Mouse (Mus musculus): ENCODE results near the gene Slco4a1. TPM values are rescaled to one million over a fixed set of nuclear protein-coding genes. Genes with fewer than 3 reads are reported as not detected.

Slco4a1 gene
- 1 to 10 TPM in 1 of 2 experiments, under 1 TPM in 1; 0.15 to 1.2 TPM for total RNA-seq (2021)

GRCm38 (mm10) chr2:180455723-180456698, at the start of gene Slco4a1:
Gene Slco4a1 (plus strand): TSS chr2:180456245.
- peak; percentile 77 to 83 for DNase-seq
- intact Hi-C loops (cut with DNase I) = no loop called here

GRCm38 (mm10) chr2:180408410-180408809, 47.6 kb upstream of the Slco4a1 start:
- no peak for DNase-seq
- intact Hi-C loops (cut with DNase I) = no loop called here

GRCm38 (mm10) chr2:180410432-180410831, 45.6 kb upstream of the Slco4a1 start:
- intact Hi-C loops (cut with DNase I) = no loop called here
- no peak for DNase-seq

GRCm38 (mm10) chr2:180411013-180411412, 45.0 kb upstream of the Slco4a1 start:
- peak in 1 of 2 experiments; percentile 38 for DNase-seq
- intact Hi-C loops (cut with DNase I) = no loop called here

GRCm38 (mm10) chr2:180415627-180416026, 40.4 kb upstream of the Slco4a1 start:
- intact Hi-C loops (cut with DNase I) = no loop called here

DNA sequence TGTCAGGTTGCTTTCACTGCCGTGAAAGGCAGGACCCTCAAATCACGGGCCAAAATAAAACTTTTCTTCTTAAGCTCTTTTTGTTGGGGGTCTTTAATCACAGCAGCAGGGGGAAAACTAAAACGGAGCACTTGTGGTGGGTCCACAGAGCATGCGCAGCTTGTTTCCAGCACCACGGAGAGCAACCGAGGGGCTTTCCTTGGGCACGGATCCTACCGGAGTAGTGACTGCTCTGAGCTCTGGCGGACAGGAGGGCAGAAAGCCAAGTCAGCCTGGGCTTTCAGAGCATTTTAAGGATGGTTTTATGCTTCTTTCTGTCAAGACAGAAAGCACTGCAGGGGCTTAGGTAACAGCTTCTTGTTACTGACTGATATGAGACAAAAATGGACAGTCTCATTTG, 38.3 kb upstream of the Slco4a1 start:
- DNase-seq = peak in 1 of 2 experiments; percentile 51
- intact Hi-C loops (cut with DNase I) = no loop called here

More at GRCm38 (mm10) chr2:180415627-180416026, 40.4 kb upstream of the Slco4a1 start:
- DNase-seq = no peak

GRCm38 (mm10) chr2:180420641-180421040, 35.4 kb upstream of the Slco4a1 start:
- DNase-seq = no peak
- intact Hi-C loops (cut with DNase I) = no loop called here

DNA sequence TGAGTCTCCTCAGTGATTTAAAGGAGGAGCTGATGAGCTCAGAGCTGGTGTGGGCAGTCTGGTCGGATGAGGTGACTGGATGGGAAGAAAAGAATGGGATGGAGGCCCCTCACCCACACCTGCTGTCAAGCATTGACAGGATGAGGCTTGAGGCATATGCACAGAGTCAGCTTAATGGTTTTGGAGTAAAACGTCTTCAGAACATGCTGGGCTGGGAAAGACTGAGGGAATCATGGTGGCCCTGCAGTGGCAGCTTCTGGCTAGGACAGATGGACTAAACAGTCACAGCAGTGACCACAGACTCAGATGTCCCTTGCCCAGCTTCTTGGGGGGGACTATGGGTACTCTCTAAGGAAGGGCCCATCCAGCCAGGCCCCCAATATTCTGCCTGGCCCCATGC, 30.9 kb upstream of the Slco4a1 start:
- intact Hi-C loops (cut with DNase I) = no loop called here
- DNase-seq = no peak

GRCm38 (mm10) chr2:180427073-180427472, 29.0 kb upstream of the Slco4a1 start:
- DNase-seq = peak; percentile 44 to 46
- intact Hi-C loops (cut with DNase I) = no loop called here

DNA sequence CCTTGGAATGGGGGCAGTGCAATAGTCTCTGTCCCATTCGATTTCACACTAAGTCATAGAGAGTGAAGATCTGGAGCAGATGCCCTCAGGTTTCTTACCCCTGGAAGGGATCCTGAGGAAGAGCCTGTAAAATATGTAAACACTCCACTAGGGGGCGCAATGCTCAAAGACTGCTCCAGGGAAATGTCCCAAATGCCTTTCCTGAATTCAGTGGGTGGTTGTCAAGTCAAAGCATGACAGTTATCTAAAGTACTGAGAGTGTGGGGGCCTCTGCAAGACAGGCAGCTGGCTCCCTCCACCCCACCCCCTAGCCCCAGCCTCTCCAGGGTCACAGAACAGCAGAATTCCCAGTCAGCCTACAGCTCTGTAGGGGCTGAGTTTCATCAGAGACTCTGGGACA, 27.7 kb upstream of the Slco4a1 start:
- intact Hi-C loops (cut with DNase I) = no loop called here
- no peak for DNase-seq

GRCm38 (mm10) chr2:180430648-180431047, 25.4 kb upstream of the Slco4a1 start:
- no peak for DNase-seq
- intact Hi-C loops (cut with DNase I) = loop anchor here (1.0 to 2.0 kb wide), 2 partner anchors 76 to 156 kb away; no protein-coding TSS in a partner anchor

DNA sequence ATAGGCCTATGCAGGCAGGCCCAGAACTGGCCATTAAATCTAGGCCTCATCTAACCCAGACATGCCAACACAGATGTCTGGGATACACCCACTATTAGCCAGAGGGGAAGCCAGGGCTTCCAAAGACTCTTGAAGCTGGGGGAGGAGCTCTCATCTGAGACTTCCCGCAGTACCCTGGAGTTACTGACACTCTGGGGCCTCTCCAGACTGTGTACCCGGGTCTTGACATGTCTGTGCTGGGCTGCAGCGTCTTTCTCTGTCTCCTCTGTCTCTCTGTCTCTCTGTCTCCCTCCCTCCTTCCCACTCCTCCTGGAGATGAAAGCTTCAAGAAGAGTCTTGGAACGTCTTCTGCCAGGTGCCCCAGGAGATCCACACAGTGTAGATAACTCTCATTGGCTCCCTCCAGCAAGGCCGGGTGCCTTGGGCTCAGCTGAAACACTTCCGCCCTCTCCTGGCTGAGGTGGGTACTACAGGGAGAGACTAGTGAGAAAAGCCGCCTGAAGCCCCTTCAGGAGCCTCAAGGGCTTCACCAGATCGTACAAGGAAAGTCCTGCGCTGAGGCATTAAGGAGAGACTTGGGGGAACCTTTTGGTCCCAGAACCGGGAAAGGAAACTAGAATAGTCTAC, 23.9 kb upstream of the Slco4a1 start:
- intact Hi-C loops (cut with DNase I) = loop anchor here (1.0 kb wide), 1 partner anchor 82 kb away; no protein-coding TSS in a partner anchor
- DNase-seq = peak; percentile 81 to 91

- intact Hi-C loops (cut with DNase I) = loop anchor here (1.0 kb wide), 1 partner anchor 82 kb away; no protein-coding TSS in a partner anchor
- DNase-seq = no peak
Observed at GRCm38 (mm10) chr2:180432751-180433150, 23.3 kb upstream of the Slco4a1 start.

DNA sequence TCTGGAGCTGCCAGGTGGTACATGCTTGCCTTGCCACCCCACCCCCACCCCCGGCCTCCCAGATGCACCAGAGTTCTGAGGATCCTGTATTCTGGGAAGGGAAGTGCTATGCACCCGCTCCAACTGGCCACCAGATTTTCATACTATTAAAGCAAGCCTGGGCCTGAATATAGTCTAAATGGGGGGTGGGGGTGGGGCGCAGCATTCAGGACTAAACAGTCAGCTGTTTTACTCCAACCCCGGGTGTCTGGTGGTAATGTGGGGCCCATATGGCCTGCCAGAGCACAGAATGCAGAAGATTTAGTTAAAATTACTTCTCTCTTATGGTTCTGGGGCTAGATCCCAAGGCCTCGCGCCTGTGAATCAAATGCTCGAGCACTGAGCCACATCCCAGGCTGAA, 22.7 kb upstream of the Slco4a1 start:
- intact Hi-C loops (cut with DNase I) = no loop called here

DNA sequence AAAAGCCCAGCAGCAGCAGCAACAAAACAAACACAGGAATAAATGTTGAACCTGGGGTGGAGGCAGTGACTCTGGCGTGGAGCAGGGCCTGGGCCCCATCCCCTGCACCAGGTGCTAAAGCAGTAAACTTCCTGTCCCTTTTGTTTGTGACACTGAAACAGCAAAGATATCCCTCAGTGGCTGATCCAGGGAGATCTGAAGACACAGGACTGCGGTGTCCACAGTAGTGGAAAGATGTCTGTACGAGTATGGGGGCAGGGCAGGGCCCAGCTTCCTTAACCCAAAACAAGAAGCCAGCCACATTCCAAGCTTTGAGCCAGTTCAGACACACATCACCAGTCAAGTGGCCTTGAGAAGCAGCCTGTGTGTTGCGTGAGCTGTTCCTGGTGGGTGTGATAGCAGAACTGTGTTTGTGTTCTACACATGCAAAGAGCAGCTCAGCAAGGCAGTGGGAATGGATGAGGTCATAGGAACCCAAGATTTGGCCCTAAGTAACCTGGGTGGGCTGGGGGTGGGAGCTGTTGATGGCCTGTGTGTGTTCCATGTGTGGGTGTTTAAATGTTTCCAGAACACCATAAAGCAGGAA, 20.6 kb upstream of the Slco4a1 start:
- DNase-seq = no peak
- intact Hi-C loops (cut with DNase I) = no loop called here

More for the DNA sequence above, 22.7 kb upstream of the Slco4a1 start:
- DNase-seq = no peak

DNA sequence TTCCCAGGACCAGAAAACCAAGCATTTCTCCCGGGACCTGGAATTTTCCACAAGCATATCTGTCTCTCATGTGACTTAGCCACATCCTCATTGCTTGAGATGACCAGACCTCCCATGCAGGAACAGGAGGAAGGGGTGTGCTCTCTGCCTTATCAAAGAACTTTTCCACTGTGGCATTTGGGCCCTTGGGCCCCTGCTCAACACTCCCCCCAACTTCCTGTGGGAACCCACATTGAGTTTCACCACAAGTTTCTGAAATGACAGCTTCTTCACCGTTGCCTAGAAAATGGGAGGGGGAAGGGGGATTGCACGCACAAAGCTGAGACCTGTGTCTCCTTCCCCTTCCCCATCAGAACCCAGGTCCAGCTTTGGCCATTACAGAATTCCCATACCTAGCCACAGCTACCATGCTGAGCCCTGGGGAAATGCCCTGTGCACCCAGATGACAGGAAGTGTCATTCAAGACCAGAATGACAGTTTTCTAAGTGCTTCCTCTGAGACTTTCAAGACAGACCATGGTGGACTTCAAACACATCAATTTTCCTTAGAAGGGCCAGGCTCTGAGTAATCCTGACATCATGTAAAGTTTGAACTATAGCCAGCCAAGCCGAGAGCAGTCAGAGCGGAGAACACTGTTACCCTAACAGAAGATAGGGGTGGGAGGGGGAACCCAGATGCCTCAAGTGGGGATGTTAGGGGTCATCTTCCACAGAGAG, 18.7 kb upstream of the Slco4a1 start:
- DNase-seq = no peak
- intact Hi-C loops (cut with DNase I) = no loop called here

GRCm38 (mm10) chr2:180439791-180440190, 16.3 kb upstream of the Slco4a1 start:
- no peak for DNase-seq
- intact Hi-C loops (cut with DNase I) = no loop called here

DNA sequence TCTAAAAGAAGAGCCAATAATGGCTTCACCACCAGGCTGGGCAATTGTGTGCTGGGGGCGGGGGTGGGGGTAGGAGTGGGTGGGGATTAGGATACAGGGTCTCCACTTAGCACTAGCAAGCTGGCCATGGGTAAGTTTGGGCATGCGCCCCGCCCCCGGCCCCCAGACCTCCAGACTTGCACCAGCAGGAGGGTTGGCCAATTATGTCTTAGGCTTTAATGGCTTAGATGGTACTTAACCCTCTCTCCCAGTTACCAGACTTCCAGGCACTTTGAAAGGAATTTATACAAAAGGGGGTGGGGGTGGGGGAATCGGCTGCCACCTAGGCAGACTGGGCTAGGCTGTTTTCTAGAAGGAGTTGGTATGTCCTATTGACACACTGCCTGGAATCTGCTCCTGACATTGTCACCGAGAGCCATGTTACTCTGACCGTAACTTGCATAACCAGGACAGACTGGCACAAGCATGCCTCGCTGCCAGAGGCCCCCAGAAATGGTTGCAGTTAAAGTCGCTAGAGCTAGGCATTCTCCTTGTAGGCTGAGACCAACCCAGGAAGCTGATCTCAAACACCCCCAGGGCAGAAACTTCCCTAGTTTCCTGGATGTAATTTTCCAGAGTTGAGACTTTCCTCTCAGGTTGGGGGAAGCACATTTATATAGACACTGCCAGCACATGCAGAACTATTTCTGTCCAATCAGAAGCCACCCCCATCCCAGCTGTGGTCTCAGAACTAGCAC, 15.3 kb upstream of the Slco4a1 start:
- DNase-seq = peak in 1 of 2 experiments; percentile 18
- intact Hi-C loops (cut with DNase I) = no loop called here

DNA sequence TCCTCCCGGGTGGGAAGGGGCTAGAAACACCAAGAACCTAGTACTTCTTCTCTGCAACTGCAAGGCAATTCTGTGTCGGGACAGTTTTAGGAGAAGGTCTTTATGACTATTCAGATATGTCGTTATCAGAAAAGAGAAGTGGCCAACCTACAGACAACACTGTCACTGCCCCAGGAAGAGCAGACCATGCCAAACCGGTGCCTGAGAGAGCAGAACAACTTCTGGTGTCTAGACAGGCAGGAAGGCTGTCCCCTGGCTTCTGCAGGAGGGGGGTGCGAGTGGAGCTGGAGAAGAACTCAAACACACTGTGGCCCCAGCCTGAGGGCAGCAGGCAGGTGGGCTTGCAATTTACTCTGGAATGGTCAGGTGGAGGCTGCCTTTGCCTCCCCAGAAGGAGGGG, 14.0 kb upstream of the Slco4a1 start:
- intact Hi-C loops (cut with DNase I) = no loop called here
- no peak for DNase-seq

- intact Hi-C loops (cut with DNase I) = no loop called here
- no peak for DNase-seq
Observed at GRCm38 (mm10) chr2:180443861-180444260, 12.2 kb upstream of the Slco4a1 start.

Measured in heart, postnatal 10 days (tissue).